Mouse (Mus musculus) skeletal muscle tissue, adult 2 months (tissue): ENCODE data around the gene Stc2.

Experiments
- DNase-seq: peaks from one replicate; pipeline ENCODE4 v3.0.0-alpha.2; 2012; ENCODE audit warnings: low read depth, low spot score

Gene Stc2

DNA sequence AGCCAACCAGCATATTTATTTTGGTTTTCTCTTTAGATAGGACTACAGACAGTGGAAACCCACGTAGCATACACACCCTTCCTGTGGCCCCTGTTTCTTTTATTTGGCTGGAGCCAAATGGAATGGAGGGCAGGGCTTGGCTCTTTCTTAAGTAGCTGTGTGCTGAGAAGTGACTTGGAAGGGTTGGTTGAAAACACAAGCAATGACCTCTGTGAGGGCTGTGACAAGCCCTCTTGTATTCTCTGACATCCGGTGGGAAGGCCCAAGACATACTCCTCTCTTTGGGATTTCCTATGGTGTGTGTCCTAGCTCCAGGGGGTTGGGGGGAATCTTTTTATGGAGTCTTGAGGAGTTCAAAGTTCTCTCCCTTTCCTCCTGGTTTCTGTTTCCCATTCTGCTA, 3.5 kb downstream of the Stc2 start:
- DNase-seq = no peak

GRCm38 (mm10) chr11:31365981-31366380, 3.9 kb downstream of the Stc2 start:
- DNase-seq = no peak

GRCm38 (mm10) chr11:31365280-31365679, 4.6 kb downstream of the Stc2 start:
- no peak for DNase-seq

DNA sequence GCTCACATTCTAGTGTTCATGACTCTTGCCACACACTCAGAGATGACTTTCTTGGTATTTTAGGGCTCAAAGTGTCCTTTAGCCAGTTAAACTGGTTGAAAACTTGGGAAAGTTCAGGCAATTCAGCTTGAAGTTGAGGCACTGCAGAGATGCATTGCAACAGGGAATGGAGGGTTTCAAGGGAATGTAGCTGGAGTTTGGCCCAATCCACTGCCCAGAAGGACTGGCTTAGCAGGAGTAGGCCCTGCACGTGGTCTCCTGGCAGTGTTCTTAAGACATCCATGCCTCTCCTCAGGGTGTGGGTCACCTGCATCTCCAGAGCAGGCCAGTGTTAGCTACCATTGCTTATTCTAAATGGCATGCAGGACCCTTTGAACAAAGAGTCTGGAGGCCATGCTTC, 7.0 kb downstream of the Stc2 start:
- no peak for DNase-seq

DNA sequence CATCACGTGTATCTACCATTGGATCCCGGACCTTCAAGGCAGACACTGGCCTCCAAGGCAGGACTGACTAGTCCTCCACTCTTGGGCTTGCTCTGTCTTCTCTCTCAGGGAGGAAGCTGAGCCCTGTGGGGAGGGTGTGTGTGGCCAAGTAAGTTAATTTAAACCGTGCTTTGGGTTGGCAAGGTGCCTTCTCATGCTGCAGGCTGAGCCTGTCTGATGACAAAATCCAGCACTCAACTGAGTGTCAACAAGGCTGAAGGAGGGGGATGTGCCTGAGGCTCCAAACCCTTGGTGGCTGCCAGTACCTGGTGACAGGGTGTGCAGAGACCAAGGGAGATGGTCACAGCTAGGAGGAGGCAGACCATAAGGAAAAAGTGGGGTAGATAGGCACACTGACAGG, 7.5 kb downstream of the Stc2 start:
- no peak for DNase-seq

DNA sequence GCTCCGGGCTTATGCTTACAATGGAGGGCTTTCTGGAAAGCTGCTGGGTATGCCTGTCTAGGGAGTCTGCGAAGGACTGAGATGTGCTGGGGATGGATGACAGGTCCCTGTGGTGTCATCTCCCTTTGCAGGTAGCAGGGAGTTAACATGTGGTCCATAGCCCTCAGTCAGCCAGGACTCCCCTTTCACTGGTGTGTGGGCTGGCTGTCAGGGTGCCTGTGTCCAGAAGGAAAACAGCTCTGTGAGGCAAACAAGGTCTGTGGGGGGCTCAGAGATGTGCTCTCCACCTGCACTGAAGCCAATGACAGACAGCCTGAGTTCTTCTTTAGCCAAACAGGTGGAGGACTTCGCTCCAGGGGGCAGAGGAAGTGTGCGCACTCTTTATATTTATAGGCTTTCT, 8.8 kb downstream of the Stc2 start:
- no peak for DNase-seq

DNA sequence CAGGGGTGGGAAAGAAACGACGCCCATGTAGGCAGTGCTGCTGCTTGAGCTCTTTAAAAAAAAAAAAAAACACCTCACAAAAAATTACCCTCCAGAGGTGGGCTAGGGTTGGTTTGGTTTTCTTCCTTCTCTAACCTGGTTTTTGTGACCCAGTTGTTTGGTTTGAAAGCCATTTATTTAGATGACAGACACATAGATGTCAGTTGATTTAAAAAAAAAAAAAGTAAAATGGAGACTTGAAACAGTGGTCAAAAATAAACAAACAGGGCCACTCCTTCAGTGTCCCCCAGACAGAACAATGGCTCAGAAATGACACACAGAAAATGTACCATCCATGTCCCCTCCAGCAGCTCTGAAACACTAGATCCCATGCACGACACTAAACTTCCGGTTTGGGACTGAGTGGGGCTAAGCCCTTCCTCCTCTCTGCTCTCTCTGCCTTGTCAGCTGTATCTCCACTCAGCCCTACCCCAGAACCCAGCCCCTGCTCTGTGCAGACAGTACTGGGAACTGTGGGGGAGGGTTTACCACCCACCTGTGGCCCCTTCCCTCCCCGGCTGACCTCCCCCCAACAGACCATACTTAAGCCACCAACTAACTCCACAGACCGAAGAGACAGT, 10.5 kb downstream of the Stc2 start:
- no peak for DNase-seq

- DNase-seq = no peak
Measured at GRCm38 (mm10) chr11:31358453-31358852, 11.4 kb downstream of the Stc2 start.

DNA sequence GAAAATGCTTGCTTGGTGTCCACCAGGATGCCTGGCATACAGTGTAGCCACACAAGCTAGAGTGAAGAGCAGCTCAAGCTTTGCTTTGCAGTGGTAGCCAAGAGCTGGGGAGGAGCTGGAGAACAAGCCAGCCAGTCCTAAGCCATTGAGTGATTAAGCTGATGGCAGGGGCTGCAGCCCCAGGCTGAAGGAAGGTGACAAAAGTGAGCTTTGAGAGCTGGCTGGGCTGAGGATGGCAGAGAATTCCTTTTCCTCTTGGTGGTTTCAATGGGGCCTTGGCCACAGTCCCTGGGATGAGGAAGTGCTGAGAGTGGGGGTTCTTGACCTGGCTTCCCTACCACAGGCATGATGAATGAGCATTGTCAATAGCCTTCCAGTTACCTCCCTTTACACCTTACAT, 13.0 kb downstream of the Stc2 start:
- DNase-seq = no peak

- DNase-seq = no peak
Measured at GRCm38 (mm10) chr11:31355737-31356136, 14.1 kb downstream of the Stc2 start.

DNA sequence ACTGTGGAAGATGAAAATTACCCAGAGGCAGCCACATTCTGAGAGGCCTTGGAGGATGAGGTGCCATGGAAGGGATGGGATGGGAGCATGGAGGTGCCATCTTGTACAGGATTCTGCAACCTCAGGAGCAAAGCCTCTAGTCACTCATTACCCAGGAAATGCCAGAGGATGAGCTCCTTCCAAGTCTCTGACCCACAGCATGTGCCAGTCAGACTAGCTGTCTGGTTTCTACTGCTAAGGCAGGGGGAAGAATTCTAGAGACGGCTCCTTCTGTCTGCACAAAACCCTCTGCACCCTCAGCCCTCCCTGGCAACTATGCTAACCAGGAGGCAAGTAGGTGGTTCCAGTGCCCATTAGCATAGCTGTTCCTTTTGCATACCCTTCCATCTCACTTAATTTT, 15.4 kb downstream of the Stc2 start:
- no peak for DNase-seq
